Mouse (Mus musculus) cerebellum, adult 2 months (tissue): Measurements from ENCODE around the gene Arhgef3.

ENCODE experiments used
- CTCF ChIP-seq: fragments of 200-500 bp; IDR thresholded peaks from 2 replicates; pipeline ENCODE4 v1.5.1; 2011; ENCODE audit warnings: low read depth, mild to moderate bottlenecking, control low read depth, low read length, moderate library complexity, borderline replicate concordance; ENCODE audit not compliant: insufficient read depth
- POLR2A ChIP-seq: fragments of 200-500 bp; IDR thresholded peaks from 2 replicates; pipeline ENCODE4 v1.6.1; 2011; ENCODE audit warnings: low read length, control low read depth, borderline replicate concordance; ENCODE audit not compliant: insufficient read depth

GRCm38 (mm10) chr14:27243585-27243984, 128.9 kb downstream of the Arhgef3 start:
- TF ChIP-seq POLR2A = no peak
- no peak for TF ChIP-seq CTCF
